Mouse (Mus musculus) midbrain, embryonic 12.5 days (tissue): ENCODE data around the gene Cnot2. TPM values are rescaled to one million over a fixed set of nuclear protein-coding genes. Genes with fewer than 3 reads are reported as not detected.

Experiments
- ATAC-seq: fragments of 200-750 bp; cut with Nextera tagmentation; 2 replicates; pipeline ENCODE4 v1.8.0; 2017; ENCODE audit warnings: low read depth, moderate TSS enrichment, moderate library complexity; ENCODE audit not compliant: low FRiP score
- H3K27ac ChIP-seq: fragments of 300-500 bp; sonication (generic); replicated peaks from 2 replicates; pipeline ENCODE4 v1.5.1; 2016; ENCODE audit warnings: mild to moderate bottlenecking
- H3K27me3 ChIP-seq: fragments of 300-500 bp; sonication (generic); 2 replicates; pipeline ENCODE4 v1.6.1; 2016; ENCODE audit warnings: mild to moderate bottlenecking
- H3K36me3 ChIP-seq: fragments of 300-500 bp; sonication (generic); 2 replicates; pipeline ENCODE4 v1.6.1; 2016
- H3K4me1 ChIP-seq: fragments of 300-500 bp; sonication (generic); 2 replicates; pipeline ENCODE4 v1.6.1; 2016
- H3K4me2 ChIP-seq: fragments of 300-500 bp; sonication (generic); replicated peaks from 2 replicates; pipeline ENCODE4 v1.6.1; 2016; ENCODE audit warnings: mild to moderate bottlenecking, moderate library complexity
- H3K4me3 ChIP-seq: fragments of 300-500 bp; sonication (generic); 2 replicates; pipeline ENCODE4 v1.5.1; 2016; ENCODE audit warnings: mild to moderate bottlenecking
- H3K9ac ChIP-seq: fragments of 300-500 bp; sonication (generic); replicated peaks from 2 replicates; pipeline ENCODE4 v1.6.1; 2016; ENCODE audit warnings: mild to moderate bottlenecking, moderate library complexity
- H3K9me3 ChIP-seq: fragments of 300-500 bp; sonication (generic); 2 replicates; pipeline ENCODE4 v1.6.1; 2016; ENCODE audit warnings: mild to moderate bottlenecking
- WGBS: fragments of 180-500 bp; shearing (Covaris S2); methylation state at CpG from one replicate; pipeline ENCODE4 v1.1.7; 2016; 5-methylcytosine and 5-hydroxymethylcytosine counted together
- polyA plus RNA-seq: library from polyadenylated mRNA; unstranded; fragments of >200 nt; fragmentation: Nextera tagmentation; extraction: Ambion mirVana; gene quantifications from 2 replicates; pipeline ENCODE4 v1.2.1, GENCODE M21; 2016

Cnot2 gene
- polyA plus RNA-seq, 1 experiment from 2014 or later: 123 TPM

DNA sequence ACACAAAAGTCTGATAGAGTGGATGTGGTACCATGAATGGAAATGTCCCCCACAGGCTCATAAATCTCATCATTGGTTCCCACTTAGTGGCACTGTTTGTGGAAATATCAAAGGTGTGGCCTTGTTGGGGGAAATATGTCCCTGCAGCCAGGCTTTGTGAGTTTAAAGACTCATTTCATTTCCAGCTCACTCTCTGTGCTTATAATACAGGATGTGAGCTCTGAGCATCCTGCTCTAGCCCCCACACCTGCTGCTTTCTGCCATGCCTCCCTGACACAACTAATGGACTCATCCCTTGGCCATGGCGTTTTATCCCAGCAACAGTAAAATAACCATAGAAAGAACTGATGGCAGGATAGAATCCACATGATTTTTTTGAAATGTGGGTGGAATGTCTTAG lies 24.1 kb downstream of the Cnot2 start:
- no peak for ATAC-seq

DNA sequence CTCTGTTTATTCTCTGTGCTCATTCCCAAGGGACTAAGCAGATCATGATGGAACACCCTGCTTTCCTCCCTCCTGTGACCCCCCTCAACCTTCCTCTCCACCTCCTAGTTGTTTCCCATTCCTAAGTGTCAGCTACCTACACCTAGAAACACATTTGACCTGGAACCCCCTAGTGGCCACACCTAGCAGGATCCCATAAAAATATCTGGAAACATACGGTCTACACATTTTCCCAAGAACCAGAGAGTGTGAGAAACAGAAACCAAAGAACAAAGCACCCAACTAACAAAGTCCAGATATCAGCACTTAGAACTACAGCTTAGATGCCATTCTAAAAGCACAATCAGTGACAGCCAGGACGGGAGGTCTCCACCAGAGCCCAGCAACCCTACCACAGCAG lies 26.9 kb downstream of the Cnot2 start:
- H3K4me1 ChIP-seq: no peaks in the 10 kb centered on the region
- H3K36me3 ChIP-seq: no peaks in the 10 kb centered on the region
- no peaks in the 10 kb centered on the region for H3K27me3 ChIP-seq
- no peak overlapping the region for H3K4me3 ChIP-seq
- no peak overlapping the region for H3K4me2 ChIP-seq
- 84% methylated on average over 2 of the region's 2 CpGs for WGBS
- no peak for ATAC-seq
- H3K27ac ChIP-seq: no peak overlapping the region
- no peak overlapping the region for H3K9ac ChIP-seq
- H3K9me3 ChIP-seq: peaks cover 17% of the 10 kb centered on the region; the same call in 1 of the 2 replicates

More for the DNA sequence above, 24.1 kb downstream of the Cnot2 start:
- 98% methylated on average over 1 of the region's 1 CpGs for WGBS
- no peaks in the 10 kb centered on the region for H3K27me3 ChIP-seq
- H3K4me1 ChIP-seq: peaks cover under 1% of the 10 kb centered on the region; the same call in 1 of the 2 replicates
- H3K9ac ChIP-seq: no peak overlapping the region
- no peaks in the 10 kb centered on the region for H3K36me3 ChIP-seq
- H3K9me3 ChIP-seq: peaks cover 17% of the 10 kb centered on the region; the same call in 1 of the 2 replicates
- H3K27ac ChIP-seq: no peak overlapping the region
- no peak overlapping the region for H3K4me2 ChIP-seq
- H3K4me3 ChIP-seq: no peak overlapping the region

DNA sequence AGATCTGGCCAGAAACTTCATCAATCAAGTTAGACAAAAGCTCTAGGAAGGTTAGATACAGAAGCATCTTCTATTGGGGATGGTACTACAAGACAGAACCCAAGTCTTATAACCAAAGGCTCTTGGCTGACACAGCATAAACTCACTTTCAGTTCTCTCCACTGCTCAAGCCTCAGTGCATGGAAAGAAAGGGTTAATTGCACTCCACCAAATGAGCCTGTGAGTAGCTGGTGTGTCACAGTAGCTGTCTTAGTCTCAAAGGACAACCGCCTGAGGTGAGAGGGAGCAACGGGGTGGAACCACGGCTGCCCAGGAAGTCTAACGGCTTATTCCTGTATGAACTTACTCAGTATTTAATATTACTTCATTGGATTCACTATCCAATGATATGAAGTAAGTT lies 33.4 kb downstream of the Cnot2 start:
- ATAC-seq: no peak
- H3K27me3 ChIP-seq: no peaks in the 10 kb centered on the region
- no peak overlapping the region for H3K4me3 ChIP-seq
- H3K27ac ChIP-seq: no peak overlapping the region
- H3K9ac ChIP-seq: no peak overlapping the region
- 29% methylated on average over 4 of the region's 4 CpGs for WGBS
- H3K36me3 ChIP-seq: no peaks in the 10 kb centered on the region
- no peak overlapping the region for H3K4me2 ChIP-seq
- H3K9me3 ChIP-seq: no peaks in the 10 kb centered on the region
- no peaks in the 10 kb centered on the region for H3K4me1 ChIP-seq

DNA sequence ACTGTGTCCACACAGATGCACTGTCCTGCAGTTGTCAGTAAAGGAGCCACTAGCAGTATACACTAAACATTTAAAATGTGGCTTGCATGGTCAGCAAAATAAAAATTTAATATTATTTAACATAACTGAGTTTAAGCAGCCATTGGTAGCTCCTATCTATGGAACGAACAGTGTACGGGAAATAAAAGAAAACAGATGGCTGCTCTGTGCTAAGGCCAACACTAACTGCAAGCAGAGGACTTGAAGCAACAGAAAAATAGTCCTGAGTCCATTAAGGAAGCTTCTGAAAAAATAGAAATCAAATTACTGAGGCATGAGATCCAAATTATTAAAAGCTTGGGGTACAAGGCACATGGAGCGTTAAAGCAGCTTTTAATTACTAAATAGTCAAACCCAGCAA lies 35.1 kb downstream of the Cnot2 start:
- no peak overlapping the region for H3K4me3 ChIP-seq
- H3K27me3 ChIP-seq: no peaks in the 10 kb centered on the region
- ATAC-seq: no peak
- no peaks in the 10 kb centered on the region for H3K9me3 ChIP-seq
- H3K4me1 ChIP-seq: no peaks in the 10 kb centered on the region
- 93% methylated on average over 3 of the region's 3 CpGs for WGBS
- no peaks in the 10 kb centered on the region for H3K36me3 ChIP-seq
- H3K4me2 ChIP-seq: no peak overlapping the region
- H3K27ac ChIP-seq: no peak overlapping the region
- no peak overlapping the region for H3K9ac ChIP-seq

- 100% methylated on average over 1 of the region's 1 CpGs for WGBS
- Histone ChIP-seq H3K4me3 (no peak overlapping the region), H3K27ac (no peak overlapping the region), H3K4me1 (peaks cover 3% of the 10 kb centered on the region; the same call in 1 of the 2 replicates), H3K9ac (no peak overlapping the region), H3K27me3 (no peaks in the 10 kb centered on the region), H3K4me2 (no peak overlapping the region), H3K9me3 (no peaks in the 10 kb centered on the region), H3K36me3 (no peaks in the 10 kb centered on the region)
- ATAC-seq: no peak
These were observed 38.2 kb downstream of the Cnot2 start for GRCm38 (mm10) chr10:116543061-116543460.

DNA sequence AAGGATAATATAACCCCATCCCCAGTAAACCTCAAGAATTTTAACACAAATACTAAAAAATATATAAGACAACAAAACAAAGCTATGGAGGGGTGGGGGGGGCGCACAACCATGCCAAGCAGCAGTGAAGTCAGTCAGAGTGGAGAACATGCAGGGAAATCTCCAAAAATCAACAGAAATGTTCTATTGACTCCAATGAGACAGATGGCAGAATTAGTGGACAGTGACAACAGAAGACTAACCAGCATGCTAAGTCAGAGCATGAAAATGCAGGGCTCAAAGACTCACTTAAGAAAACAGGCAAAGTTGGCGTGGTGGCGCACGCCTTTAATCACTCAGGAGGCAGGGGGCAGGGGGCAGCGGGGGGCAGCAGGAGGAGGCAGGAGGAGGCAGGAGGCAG lies 40.6 kb downstream of the Cnot2 start:
- Histone ChIP-seq H3K27ac (no peak overlapping the region), H3K9me3 (no peaks in the 10 kb centered on the region), H3K4me1 (peaks cover 3% of the 10 kb centered on the region; the same call in 1 of the 2 replicates), H3K9ac (no peak overlapping the region), H3K4me3 (no peak overlapping the region), H3K36me3 (no peaks in the 10 kb centered on the region), H3K4me2 (no peak overlapping the region), H3K27me3 (no peaks in the 10 kb centered on the region)
- 65% methylated on average over 5 of the region's 5 CpGs for WGBS
- no peak for ATAC-seq

DNA sequence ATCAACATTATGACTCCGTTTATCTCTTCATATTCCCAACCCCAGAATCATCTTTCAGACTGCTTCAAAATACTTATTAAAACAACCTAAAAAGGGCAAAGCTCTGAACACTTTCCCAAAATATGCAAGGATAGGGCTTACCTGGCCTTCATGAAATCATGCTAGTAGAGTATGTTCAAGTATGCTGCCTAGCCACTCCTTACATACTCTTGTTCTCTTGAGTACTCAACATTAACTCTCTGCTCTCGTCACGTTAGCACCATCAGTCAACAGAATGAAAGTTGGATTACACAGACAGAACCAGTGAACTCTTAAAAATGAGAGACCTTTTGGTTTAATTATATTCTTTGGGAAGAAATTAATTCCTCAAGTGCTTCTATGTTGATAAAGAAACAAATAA lies 43.8 kb downstream of the Cnot2 start:
- 94% methylated on average over 3 of the region's 3 CpGs for WGBS
- H3K27ac ChIP-seq: no peak overlapping the region
- H3K36me3 ChIP-seq: no peaks in the 10 kb centered on the region
- no peak overlapping the region for H3K4me2 ChIP-seq
- no peaks in the 10 kb centered on the region for H3K27me3 ChIP-seq
- H3K4me3 ChIP-seq: no peak overlapping the region
- no peak overlapping the region for H3K9ac ChIP-seq
- no peak for ATAC-seq
- H3K9me3 ChIP-seq: no peaks in the 10 kb centered on the region
- H3K4me1 ChIP-seq: peaks cover 16% of the 10 kb centered on the region

DNA sequence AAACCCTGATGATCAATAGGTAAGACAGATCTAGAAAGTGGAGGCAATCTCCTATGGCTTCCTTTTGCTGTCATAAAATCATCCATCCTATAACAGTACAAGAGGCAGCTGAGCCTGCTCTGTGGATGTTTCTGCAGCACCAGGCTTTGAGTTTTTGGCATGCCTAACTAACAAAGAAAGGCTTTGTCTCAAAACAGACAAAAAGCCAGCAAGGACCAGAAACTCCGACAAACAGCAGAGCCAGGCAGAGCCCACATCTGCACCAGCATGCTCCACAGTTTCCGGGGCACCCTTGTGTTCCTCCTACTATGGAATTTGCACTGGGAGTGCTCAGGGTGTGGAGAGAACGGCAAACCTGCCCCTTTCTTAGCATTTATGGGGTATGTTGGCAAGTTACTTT lies 47.0 kb downstream of the Cnot2 start:
- no peaks in the 10 kb centered on the region for H3K27me3 ChIP-seq
- H3K9me3 ChIP-seq: no peaks in the 10 kb centered on the region
- no peak overlapping the region for H3K9ac ChIP-seq
- H3K4me3 ChIP-seq: no peak overlapping the region
- 0 out of 2 replicates have a peak overlapping the region, but pooled peaks have one; percentile 42 for H3K27ac ChIP-seq
- H3K36me3 ChIP-seq: no peaks in the 10 kb centered on the region
- no peak overlapping the region for H3K4me2 ChIP-seq
- WGBS: 4% methylated on average over 3 of the region's 3 CpGs
- peak; percentile 60; the same call in 1 of the 2 replicates for ATAC-seq
- peaks cover 13% of the 10 kb centered on the region for H3K4me1 ChIP-seq

GRCm38 (mm10) chr10:116532561-116532960 lies 48.8 kb downstream of the Cnot2 start:
- Histone ChIP-seq H3K9me3 (no peaks in the 10 kb centered on the region), H3K27me3 (no peaks in the 10 kb centered on the region), H3K36me3 (no peaks in the 10 kb centered on the region), H3K4me1 (peaks cover 13% of the 10 kb centered on the region), H3K4me2 (no peak overlapping the region), H3K27ac (no peak overlapping the region), H3K4me3 (no peak overlapping the region), H3K9ac (no peak overlapping the region)
- no peak for ATAC-seq
- 90% methylated on average over 3 of the region's 3 CpGs for WGBS

GRCm38 (mm10) chr10:116531063-116531462 lies 50.2 kb downstream of the Cnot2 start:
- WGBS: 90% methylated on average over 3 of the region's 3 CpGs
- no peak overlapping the region for H3K9ac ChIP-seq
- H3K4me2 ChIP-seq: no peak overlapping the region

DNA sequence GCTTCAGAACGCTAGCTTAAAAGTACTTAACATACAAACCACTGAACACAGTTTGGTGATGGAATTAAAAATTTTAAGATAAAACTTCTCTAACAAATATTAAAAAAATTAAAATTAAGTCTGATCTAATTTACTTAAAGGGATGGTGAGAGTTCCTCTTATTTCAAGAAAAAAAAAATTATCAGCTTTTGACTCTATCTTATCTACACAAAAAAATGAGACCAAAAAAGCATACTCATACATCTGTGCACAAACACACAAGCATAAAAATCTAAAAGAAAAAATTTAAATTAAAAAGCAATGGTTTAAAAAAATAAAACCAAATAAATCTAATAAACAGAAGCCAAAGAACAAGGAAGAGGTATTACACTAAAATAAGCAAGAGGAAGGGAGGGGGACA lies 61.7 kb downstream of the Cnot2 start:
- no peaks in the 10 kb centered on the region for H3K27me3 ChIP-seq
- no peak overlapping the region for H3K4me3 ChIP-seq
- no peaks in the 10 kb centered on the region for H3K9me3 ChIP-seq
- 0 out of 2 replicates have a peak, but pooled peaks cover 8% of the 10 kb centered on the region for H3K4me1 ChIP-seq
- 88% methylated on average over 1 of the region's 1 CpGs for WGBS
- no peaks in the 10 kb centered on the region for H3K36me3 ChIP-seq
- no peak overlapping the region for H3K27ac ChIP-seq
- H3K4me2 ChIP-seq: no peak overlapping the region
- no peak overlapping the region for H3K9ac ChIP-seq
- ATAC-seq: no peak

More at GRCm38 (mm10) chr10:116531063-116531462, 50.2 kb downstream of the Cnot2 start:
- no peak for ATAC-seq
- H3K4me1 ChIP-seq: peaks cover 13% of the 10 kb centered on the region
- no peaks in the 10 kb centered on the region for H3K27me3 ChIP-seq
- H3K9me3 ChIP-seq: no peaks in the 10 kb centered on the region
- no peaks in the 10 kb centered on the region for H3K36me3 ChIP-seq
- no peak overlapping the region for H3K27ac ChIP-seq
- H3K4me3 ChIP-seq: no peak overlapping the region

DNA sequence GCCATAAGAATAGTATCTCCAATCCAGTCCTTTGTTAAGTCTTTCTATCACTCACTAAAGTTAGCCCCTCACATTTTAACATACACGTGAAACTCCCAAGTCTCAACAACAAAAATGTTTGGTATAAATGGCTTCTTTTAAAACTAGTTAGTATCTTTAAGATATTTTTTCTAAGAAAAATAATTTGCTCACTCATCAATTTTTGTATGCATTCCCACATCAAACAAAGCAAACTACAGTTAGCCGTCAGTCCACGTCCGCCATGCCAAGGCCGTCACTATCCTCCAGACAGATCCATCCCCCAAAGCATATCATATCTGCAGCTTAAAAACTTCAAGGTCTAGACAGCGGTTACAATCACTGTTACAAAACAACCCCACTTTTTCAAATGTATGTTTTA lies 65.7 kb downstream of the Cnot2 start:
- no peak for ATAC-seq

DNA sequence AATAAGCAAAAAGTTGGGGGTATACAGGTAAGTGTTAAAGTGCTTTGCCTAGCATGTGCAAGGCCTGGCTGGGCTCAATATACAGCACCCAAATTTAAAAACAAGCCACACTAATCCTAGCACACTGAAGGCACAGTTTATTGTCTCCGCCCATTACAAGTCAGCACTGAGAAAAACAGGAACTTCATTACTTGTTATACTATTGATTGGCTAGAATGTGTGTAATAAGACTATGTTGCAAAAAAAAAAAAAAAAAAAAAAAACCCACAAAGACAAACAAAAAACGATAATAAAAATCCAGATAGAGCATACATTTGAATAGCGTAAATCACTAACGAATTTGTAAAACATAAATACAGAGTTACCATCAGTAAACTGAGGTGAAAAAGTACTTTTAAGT lies 66.2 kb downstream of the Cnot2 start:
- WGBS: 95% methylated on average over 4 of the region's 4 CpGs
- Histone ChIP-seq H3K4me2 (no peak overlapping the region), H3K27ac (no peak overlapping the region), H3K4me1 (peaks cover 13% of the 10 kb centered on the region; the same call in 1 of the 2 replicates), H3K4me3 (no peak overlapping the region), H3K27me3 (no peaks in the 10 kb centered on the region), H3K36me3 (no peaks in the 10 kb centered on the region), H3K9me3 (no peaks in the 10 kb centered on the region), H3K9ac (no peak overlapping the region)
- no peak for ATAC-seq

More for the DNA sequence above, 65.7 kb downstream of the Cnot2 start:
- Histone ChIP-seq H3K4me1 (peaks cover 13% of the 10 kb centered on the region; the same call in 1 of the 2 replicates), H3K9ac (no peak overlapping the region), H3K4me2 (no peak overlapping the region), H3K27ac (no peak overlapping the region), H3K36me3 (no peaks in the 10 kb centered on the region), H3K27me3 (no peaks in the 10 kb centered on the region), H3K4me3 (no peak overlapping the region), H3K9me3 (no peaks in the 10 kb centered on the region)
- 93% methylated on average over 6 of the region's 6 CpGs for WGBS
